8 mouse cellular contexts compared by ENCODE assay signal in genomic region chr10:75872915-75873542, GRCm38 (mm10). TPM values are rescaled to one million over a fixed set of nuclear protein-coding genes. Genes with fewer than 3 reads are reported as not detected.
A peak's percentile ranks its signal among the peaks of the same experiment; 100 is the strongest.
DNase-seq lines count a peak whose midpoint lies in the region; ATAC-seq lines count a peak whose summit lies in the region.

No protein-coding gene starts in this region.

- WGBS in hindbrain, embryonic 13.5 days: 2% methylated on average over 11 of the region's 11 CpGs
- WGBS in lung, embryonic 16.5 days: 2% methylated on average over 11 of the region's 11 CpGs

- DNase-seq in adipocyte (ENCODE audit: low spot score): peak; percentile 95
- DNase-seq in cerebellum, postnatal 25 days: peak; percentile 94 to 98
- peak; percentile 55 to 67 for DNase-seq in frontal cortex, postnatal 14 days (ENCODE audit: low spot score in 2 of 2)
- DNase-seq in layer of hippocampus, postnatal 14 days (ENCODE audit: low spot score in 2 of 2): peak; percentile 83 to 94
- DNase-seq in ovary, postnatal 36 days (ENCODE audit: low spot score): peak; percentile 58
- DNase-seq in thymus, postnatal 0 days (ENCODE audit: low spot score): no peak

- peak; percentile 98 for ATAC-seq in hindbrain, embryonic 13.5 days (ENCODE audit: low FRiP score)
- peak; percentile 98 for ATAC-seq in lung, embryonic 16.5 days (ENCODE audit: low read depth)

- H3K9ac ChIP-seq in hindbrain, embryonic 13.5 days: peak overlapping the region; percentile 67
- peak overlapping the region; percentile 60 for H3K9ac ChIP-seq in lung, embryonic 16.5 days (ENCODE audit: low read length)

- H3K27ac ChIP-seq in hindbrain, embryonic 13.5 days: peak overlapping the region; percentile 93
- 0 out of 2 replicates have a peak overlapping the region, but pooled peaks have one; percentile 12 for H3K27ac ChIP-seq in lung, embryonic 16.5 days (ENCODE audit: low read length)

- peaks cover 16% of the 10 kb centered on the region for H3K4me1 ChIP-seq in hindbrain, embryonic 13.5 days (replicated peaks)
- H3K4me1 ChIP-seq in lung, embryonic 16.5 days (replicated peaks; ENCODE audit: control insufficient read depth, insufficient read depth, low read length): peaks cover 7% of the 10 kb centered on the region

- H3K36me3 ChIP-seq in hindbrain, embryonic 13.5 days: no peaks in the 10 kb centered on the region
- no peaks in the 10 kb centered on the region for H3K36me3 ChIP-seq in lung, embryonic 16.5 days (ENCODE audit: control insufficient read depth, insufficient read depth, low read length)

- H3K4me2 ChIP-seq in hindbrain, embryonic 13.5 days: peak overlapping the region; percentile 62
- H3K4me2 ChIP-seq in lung, embryonic 16.5 days (ENCODE audit: low read depth, low read length): peak overlapping the region; percentile 74

- H3K27me3 ChIP-seq in hindbrain, embryonic 13.5 days: no peaks in the 10 kb centered on the region
- no peaks in the 10 kb centered on the region for H3K27me3 ChIP-seq in lung, embryonic 16.5 days (ENCODE audit: control insufficient read depth, insufficient read depth, low read depth, low read length)

- H3K9me3 ChIP-seq in hindbrain, embryonic 13.5 days: no peaks in the 10 kb centered on the region
- no peaks in the 10 kb centered on the region for H3K9me3 ChIP-seq in lung, embryonic 16.5 days (ENCODE audit: control insufficient read depth, low read length)

- peak overlapping the region; percentile 36 for H3K4me3 ChIP-seq in hindbrain, embryonic 13.5 days
- peak overlapping the region; percentile 46 for H3K4me3 ChIP-seq in lung, embryonic 16.5 days (ENCODE audit: low read length)

RNA-seq across cellular contexts. Expression of gene Mif, which starts 13.0 kb away (rescaled TPM):
- 1,531 and 1,576 TPM in 2 replicates for polyA plus RNA-seq in hindbrain, embryonic 13.5 days (2015; fragmentation: Nextera tagmentation; extraction: Ambion mirVana)
- 100 to 1,000 TPM; 563 to 640 TPM for total RNA-seq in layer of hippocampus, postnatal 14 days (2021)
- polyA plus RNA-seq in lung, embryonic 16.5 days (2015; fragmentation: Nextera tagmentation; extraction: Ambion mirVana): 1,432 and 1,479 TPM in 2 replicates
- polyA plus RNA-seq in thymus, postnatal 0 days (2015; fragmentation: Nextera tagmentation; extraction: Ambion mirVana): 1,368 and 1,597 TPM in 2 replicates

RNA-seq across cellular contexts. Expression of gene Derl3, which starts 20.2 kb away (rescaled TPM):
- 1.7 and 1.8 TPM in 2 replicates for polyA plus RNA-seq in hindbrain, embryonic 13.5 days (2015; fragmentation: Nextera tagmentation; extraction: Ambion mirVana)
- 1 to 10 TPM; 2.0 to 2.1 TPM for total RNA-seq in layer of hippocampus, postnatal 14 days (2021)
- 2.3 and 3.5 TPM in 2 replicates for polyA plus RNA-seq in lung, embryonic 16.5 days (2015; fragmentation: Nextera tagmentation; extraction: Ambion mirVana)
- 1.1 and 1.2 TPM in 2 replicates for polyA plus RNA-seq in thymus, postnatal 0 days (2015; fragmentation: Nextera tagmentation; extraction: Ambion mirVana)

RNA-seq across cellular contexts. Expression of gene Gstt2, which starts 35.8 kb away (rescaled TPM):
- polyA plus RNA-seq in hindbrain, embryonic 13.5 days (2015; fragmentation: Nextera tagmentation; extraction: Ambion mirVana): 6.9 and 7.1 TPM in 2 replicates
- total RNA-seq in layer of hippocampus, postnatal 14 days (2021): 1 to 10 TPM; 3.5 to 4.0 TPM
- polyA plus RNA-seq in lung, embryonic 16.5 days (2015; fragmentation: Nextera tagmentation; extraction: Ambion mirVana): 51.9 and 60.7 TPM in 2 replicates
- polyA plus RNA-seq in thymus, postnatal 0 days (2015; fragmentation: Nextera tagmentation; extraction: Ambion mirVana): 77.5 and 78.6 TPM in 2 replicates

RNA-seq across cellular contexts. Expression of gene Smarcb1, which starts 48.4 kb away (rescaled TPM):
- 302 and 313 TPM in 2 replicates for polyA plus RNA-seq in hindbrain, embryonic 13.5 days (2015; fragmentation: Nextera tagmentation; extraction: Ambion mirVana)
- total RNA-seq in layer of hippocampus, postnatal 14 days (2021): 10 to 100 TPM; 80.6 to 84.5 TPM
- 191 and 197 TPM in 2 replicates for polyA plus RNA-seq in lung, embryonic 16.5 days (2015; fragmentation: Nextera tagmentation; extraction: Ambion mirVana)
- polyA plus RNA-seq in thymus, postnatal 0 days (2015; fragmentation: Nextera tagmentation; extraction: Ambion mirVana): 138 and 140 TPM in 2 replicates

RNA-seq across cellular contexts. Expression of gene Gstt4, which starts 50.7 kb away (rescaled TPM):
- polyA plus RNA-seq in hindbrain, embryonic 13.5 days (2015; fragmentation: Nextera tagmentation; extraction: Ambion mirVana): not detected in 2 replicates
- total RNA-seq in layer of hippocampus, postnatal 14 days (2021): not detected
- not detected in 2 replicates for polyA plus RNA-seq in lung, embryonic 16.5 days (2015; fragmentation: Nextera tagmentation; extraction: Ambion mirVana)
- 0.14 and 0.18 TPM in 2 replicates for polyA plus RNA-seq in thymus, postnatal 0 days (2015; fragmentation: Nextera tagmentation; extraction: Ambion mirVana)
